Mouse (Mus musculus): Measurements from ENCODE around the gene Ssxb9. TPM values are rescaled to one million over a fixed set of nuclear protein-coding genes. Genes with fewer than 3 reads are reported as not detected.
"Not testable (repeated sequence)": the region's sequence is repeated elsewhere in the genome, so short reads cannot be mapped to it uniquely, and the experiment has no call there.

The Ssxb9 gene
- not detected in 2 replicates for polyA plus RNA-seq (2015; fragmentation: Nextera tagmentation; extraction: Ambion mirVana)

- H3K27me3 ChIP-seq (replicated peaks; ENCODE audit: control insufficient read depth, insufficient read depth, low read length); ATAC-seq: not testable (repeated sequence)
- WGBS: 38% methylated on average over 1 of the region's 1 CpGs
Observed at GRCm38 (mm10) chrX:8366678-8367077, at the start of gene Ssxb9. Gene Ssxb9 (plus strand): TSS chrX:8366978.

GRCm38 (mm10) chrX:8327124-8327523 lies 39.7 kb upstream of the Ssxb9 start, which contains the start of gene Ssxb10:
Gene Ssxb10 (plus strand): TSS chrX:8327424.
- H3K27me3 ChIP-seq (replicated peaks; ENCODE audit: control insufficient read depth, insufficient read depth, low read length): no peaks in the 10 kb centered on the region
- no peaks in the 10 kb centered on the region for H3K4me1 ChIP-seq (replicated peaks; ENCODE audit: control insufficient read depth, insufficient read depth, low read length)
- WGBS: 71% methylated on average over 2 of the region's 2 CpGs
- no peak within 1 kb of the TSS for H3K4me2 ChIP-seq (ENCODE audit: low read length)
- no peak within 1 kb of the TSS for H3K9ac ChIP-seq (replicated peaks; ENCODE audit: low read depth, low read length)
- no peak within 1 kb of the TSS for H3K27ac ChIP-seq (ENCODE audit: low read length)
- peaks cover 6% of the 10 kb centered on the region; the same call in 1 of the 2 replicates for H3K9me3 ChIP-seq (ENCODE audit: control insufficient read depth, low read length)
- H3K36me3 ChIP-seq (ENCODE audit: control insufficient read depth, insufficient read depth): no peaks in the 10 kb centered on the region
- no peak within 1 kb of the TSS for H3K4me3 ChIP-seq (replicated peaks; ENCODE audit: low read length)
- ATAC-seq: no peak

More at GRCm38 (mm10) chrX:8366678-8367077, at the start of gene Ssxb9:
- not testable (repeated sequence) for H3K4me3 ChIP-seq (replicated peaks; ENCODE audit: low read length); H3K27ac ChIP-seq (ENCODE audit: low read length); H3K4me2 ChIP-seq (ENCODE audit: low read length); H3K4me1 ChIP-seq (replicated peaks; ENCODE audit: control insufficient read depth, insufficient read depth, low read length); H3K36me3 ChIP-seq (ENCODE audit: control insufficient read depth, insufficient read depth); H3K9ac ChIP-seq (replicated peaks; ENCODE audit: low read depth, low read length); H3K9me3 ChIP-seq (ENCODE audit: control insufficient read depth, low read length)

- H3K27me3 ChIP-seq (replicated peaks; ENCODE audit: control insufficient read depth, insufficient read depth, low read length); ATAC-seq; H3K9me3 ChIP-seq (ENCODE audit: control insufficient read depth, low read length); H3K27ac ChIP-seq (ENCODE audit: low read length); H3K4me1 ChIP-seq (replicated peaks; ENCODE audit: control insufficient read depth, insufficient read depth, low read length); H3K9ac ChIP-seq (replicated peaks; ENCODE audit: low read depth, low read length); H3K4me2 ChIP-seq (ENCODE audit: low read length); H3K36me3 ChIP-seq (ENCODE audit: control insufficient read depth, insufficient read depth); H3K4me3 ChIP-seq (replicated peaks; ENCODE audit: low read length): not testable (repeated sequence)
- WGBS: 31% methylated on average over 1 of the region's 1 CpGs
Observed at GRCm38 (mm10) chrX:8413005-8413404, 46.2 kb downstream of the Ssxb9 start, which contains the start of gene Ssxb1. Gene Ssxb1 (plus strand): TSS chrX:8413305.

Other genes starting within 250 kb of the Ssxb9 start
- gene Wdr13, start 234.1 kb upstream of the Ssxb9 start, polyA plus RNA-seq (2015; fragmentation: Nextera tagmentation; extraction: Ambion mirVana): 58.0 and 68.5 TPM in 2 replicates
- gene Rbm3, start 221.1 kb upstream of the Ssxb9 start, polyA plus RNA-seq (2015; fragmentation: Nextera tagmentation; extraction: Ambion mirVana): 357 and 393 TPM in 2 replicates
- 25.0 and 27.1 TPM in 2 replicates for gene Tbc1d25, start 190.8 kb upstream of the Ssxb9 start, polyA plus RNA-seq (2015; fragmentation: Nextera tagmentation; extraction: Ambion mirVana)
- gene Ebp, start 173.5 kb upstream of the Ssxb9 start, polyA plus RNA-seq (2015; fragmentation: Nextera tagmentation; extraction: Ambion mirVana): 19.7 and 25.5 TPM in 2 replicates
- gene Porcn, start 160.5 kb upstream of the Ssxb9 start, polyA plus RNA-seq (2015; fragmentation: Nextera tagmentation; extraction: Ambion mirVana): 42.7 and 51.8 TPM in 2 replicates
- 48.3 and 55.4 TPM in 2 replicates for gene Ftsj1, start 114.6 kb upstream of the Ssxb9 start, polyA plus RNA-seq (2015; fragmentation: Nextera tagmentation; extraction: Ambion mirVana)
- gene Slc38a5, start 95.8 kb upstream of the Ssxb9 start, polyA plus RNA-seq (2015; fragmentation: Nextera tagmentation; extraction: Ambion mirVana): 36.0 and 41.8 TPM in 2 replicates
- gene Ssxb10, start 39.6 kb upstream of the Ssxb9 start, polyA plus RNA-seq (2015; fragmentation: Nextera tagmentation; extraction: Ambion mirVana): not detected in 2 replicates
- gene Ssxb1, start 46.3 kb downstream of the Ssxb9 start, polyA plus RNA-seq (2015; fragmentation: Nextera tagmentation; extraction: Ambion mirVana): not detected in 2 replicates
- gene Ssxb2, start 94.7 kb downstream of the Ssxb9 start, polyA plus RNA-seq (2015; fragmentation: Nextera tagmentation; extraction: Ambion mirVana): not detected in 2 replicates
- gene Gm14459, start 158.0 kb downstream of the Ssxb9 start, polyA plus RNA-seq (2015; fragmentation: Nextera tagmentation; extraction: Ambion mirVana): not detected in 2 replicates
- gene Ssxb6, start 181.3 kb downstream of the Ssxb9 start, polyA plus RNA-seq (2015; fragmentation: Nextera tagmentation; extraction: Ambion mirVana): not detected in 2 replicates
- not detected in 2 replicates for gene Ssxb3, start 224.8 kb downstream of the Ssxb9 start, polyA plus RNA-seq (2015; fragmentation: Nextera tagmentation; extraction: Ambion mirVana)